Mouse (Mus musculus): ENCODE data around the gene Ggnbp2.
"Not testable (repeated sequence)": the region's sequence is repeated elsewhere in the genome, so short reads cannot be mapped to it uniquely, and the experiment has no call there.

The Ggnbp2 gene

DNA sequence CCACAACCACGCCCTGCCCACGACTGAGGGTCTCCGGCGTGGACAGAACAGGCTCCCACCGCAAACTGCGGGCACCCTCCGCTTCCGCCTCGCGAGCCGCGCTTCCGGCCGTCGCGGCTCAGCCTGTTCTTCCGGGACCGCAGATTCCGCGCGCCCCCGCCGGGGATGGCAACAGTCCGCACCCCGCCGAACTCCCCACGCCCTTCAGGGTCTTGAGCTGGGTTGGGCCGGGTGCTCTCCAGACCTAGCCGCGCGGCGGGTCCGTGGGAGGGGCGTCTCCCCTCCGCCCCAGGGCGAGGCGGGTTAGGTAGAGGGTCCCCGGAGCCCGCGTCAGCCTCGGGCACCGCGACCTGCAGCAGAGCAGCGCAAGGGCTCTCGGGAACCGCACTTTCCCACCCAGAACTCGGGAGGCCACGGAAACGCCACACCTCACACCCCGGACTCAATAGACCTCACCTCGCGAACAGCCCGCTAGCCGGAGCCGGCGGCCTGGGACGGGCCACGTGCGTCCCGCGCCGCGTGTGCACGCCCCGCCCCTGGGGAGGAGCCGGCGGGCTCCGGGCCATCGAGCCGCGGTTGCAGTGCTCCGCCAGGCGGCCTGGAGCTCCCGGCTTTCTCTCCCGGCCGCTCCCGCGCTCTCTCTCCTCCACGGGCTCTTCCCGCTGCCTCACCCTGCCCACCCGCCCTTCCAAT is 9.3 kb upstream of the Ggnbp2 start, which contains the start of the genes Myo19 and Pigw:
TSS of gene Myo19 (plus strand) at position 377 of the 693 bp plus-strand sequence.
TSS of gene Pigw (minus strand) at position 514 of the 693 bp plus-strand sequence.
- peak; percentile 83 to 91 for DNase-seq (ENCODE audit: low spot score in 2 of 2)

DNA sequence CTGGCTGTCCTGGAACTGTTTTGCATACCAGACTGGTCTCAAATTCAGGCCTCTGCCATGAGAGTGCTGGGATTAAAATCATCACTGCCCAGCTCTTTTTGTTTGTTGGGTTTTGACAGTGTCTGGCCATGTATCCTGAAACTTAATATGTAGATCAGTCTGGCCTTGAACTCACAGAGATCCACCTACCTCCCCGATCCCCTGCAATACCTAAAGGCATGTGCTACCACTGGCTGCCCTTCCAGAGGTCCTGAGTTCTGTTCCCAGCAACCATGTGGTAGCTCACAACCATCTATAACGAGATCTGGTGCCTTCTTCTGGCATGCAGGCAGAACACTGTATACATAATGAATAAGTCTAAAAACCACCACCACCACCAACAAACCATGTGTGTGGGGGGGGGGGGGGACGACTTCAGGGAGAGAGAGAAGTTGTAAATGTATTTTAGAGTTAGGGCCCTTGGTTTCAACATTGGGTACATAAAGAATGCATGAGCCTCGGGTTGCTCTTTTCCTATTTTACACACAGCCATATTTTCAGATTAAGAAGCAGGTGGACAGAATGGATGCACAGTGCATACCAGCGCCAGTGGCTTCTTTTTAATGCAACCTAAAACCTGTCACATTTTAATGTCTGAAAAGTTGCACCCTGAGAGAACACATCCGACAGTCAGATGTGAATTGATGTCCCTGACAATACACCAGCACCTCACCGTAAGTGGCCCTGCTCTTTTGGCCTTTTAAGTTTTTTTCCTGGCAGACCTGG is 8.6 kb upstream of the Ggnbp2 start:
- DNase-seq (ENCODE audit: low spot score in 2 of 2), result peak in 1 of 2 experiments; percentile 56

DNA sequence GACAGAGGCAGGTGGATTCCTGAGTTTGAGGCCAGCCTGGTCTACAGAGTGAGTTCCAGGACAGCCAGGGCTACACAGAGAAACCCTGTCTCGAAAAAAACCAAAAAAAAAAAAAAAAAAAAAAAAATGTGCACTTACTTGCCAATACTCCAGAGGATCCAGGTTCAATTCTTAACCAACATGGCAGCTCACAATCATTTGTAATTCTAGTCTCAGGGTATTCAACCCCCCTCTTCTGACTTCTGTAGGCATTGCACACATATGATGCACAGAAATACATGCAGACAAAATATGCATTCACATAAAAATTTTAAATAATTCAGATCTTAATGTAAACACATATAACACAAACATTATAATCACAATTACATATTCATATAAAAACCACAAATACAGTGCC is 5.4 kb upstream of the Ggnbp2 start:
- DNase-seq (ENCODE audit: low spot score in 2 of 2), result not testable (repeated sequence)

DNA sequence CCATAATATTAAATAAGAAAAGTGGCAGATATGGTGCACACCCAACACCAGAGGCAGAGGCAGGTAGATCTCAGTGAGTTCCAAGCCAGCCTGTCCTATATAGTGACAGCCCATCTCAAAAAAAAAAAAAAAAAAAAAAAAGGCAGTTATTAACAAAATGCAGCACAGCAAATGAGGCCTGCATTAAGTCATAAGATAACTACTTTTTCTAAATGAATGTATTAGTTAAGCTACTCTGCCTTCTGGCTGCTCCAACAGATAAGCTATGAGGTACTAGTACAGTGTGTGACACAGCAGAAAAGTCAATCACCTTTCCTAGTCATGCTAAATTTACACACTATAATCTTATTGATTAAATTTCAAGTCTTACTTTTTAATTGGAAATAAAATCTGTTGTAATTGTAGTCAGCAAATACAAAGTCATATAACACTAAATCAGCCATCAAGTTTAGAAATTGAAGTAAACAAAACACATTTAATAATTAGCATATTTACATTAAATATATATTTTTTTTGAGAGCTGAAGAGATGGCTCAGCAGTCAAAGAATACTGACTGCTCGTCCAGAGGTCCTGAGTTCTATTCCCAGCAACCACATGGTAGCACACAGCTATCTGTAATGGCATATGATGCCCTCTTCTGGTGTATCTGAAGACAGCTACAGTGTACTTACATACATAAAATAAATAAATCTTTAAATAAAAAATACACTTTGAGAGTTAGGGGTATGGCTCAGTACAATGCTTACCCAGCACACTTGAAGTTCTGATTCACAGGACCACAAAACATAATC is 2.6 kb upstream of the Ggnbp2 start:
- DNase-seq (ENCODE audit: low spot score in 2 of 2), result no peak

- no peak for DNase-seq (ENCODE audit: low spot score in 2 of 2)
These were observed 992 bp upstream of the Ggnbp2 start for GRCm38 (mm10) chr11:84871548-84872069.

DNA sequence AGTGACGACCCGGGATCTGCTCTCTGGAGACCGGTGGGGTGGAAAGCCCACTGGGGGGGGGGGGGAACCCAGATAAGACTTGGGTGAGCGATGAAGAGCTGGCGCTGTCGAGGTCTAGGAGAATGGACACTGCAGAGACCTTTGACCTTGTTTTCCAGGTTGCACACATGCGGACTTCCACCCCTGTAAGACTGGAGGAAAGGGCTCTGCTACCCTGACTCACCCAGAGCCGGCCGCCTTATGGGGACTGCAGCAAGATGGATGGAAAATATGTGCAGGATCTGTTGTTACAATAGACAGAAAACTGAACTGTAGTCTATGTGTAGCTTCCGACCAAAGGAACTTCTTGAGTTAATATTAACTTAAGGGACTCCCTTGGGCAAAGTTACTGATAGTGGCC is 429 bp upstream of the Ggnbp2 start:
- DNase-seq (ENCODE audit: low spot score in 2 of 2), result no peak

- DNase-seq (ENCODE audit: low spot score in 2 of 2), result peak; percentile 93 to 96
These were observed 932 bp downstream of the Ggnbp2 start for GRCm38 (mm10) chr11:84869537-84870232.

- DNase-seq (ENCODE audit: low spot score in 2 of 2), result no peak
These were observed 1.8 kb downstream of the Ggnbp2 start for GRCm38 (mm10) chr11:84868786-84869259.

DNA sequence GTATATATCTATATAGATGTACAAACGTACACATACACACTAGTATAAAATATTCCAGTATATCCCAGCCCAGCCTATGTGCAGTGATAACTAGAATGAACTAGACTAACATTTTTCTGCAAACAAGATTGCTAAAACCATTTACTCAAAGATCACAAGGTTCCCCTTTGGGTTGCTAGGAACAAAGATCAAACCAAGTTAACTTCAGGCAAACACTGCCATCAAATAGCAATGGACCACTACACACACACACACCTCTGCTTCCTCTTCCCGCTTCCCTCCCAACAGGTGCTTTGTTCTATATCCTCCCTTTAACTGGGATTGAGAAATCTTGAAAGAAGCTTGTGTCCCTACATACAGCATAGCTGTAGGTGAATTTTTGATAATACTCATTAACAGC is 3.0 kb downstream of the Ggnbp2 start:
- no peak for DNase-seq (ENCODE audit: low spot score in 2 of 2)

- DNase-seq (ENCODE audit: low spot score in 2 of 2), result no peak
These were observed 5.3 kb downstream of the Ggnbp2 start for GRCm38 (mm10) chr11:84865268-84865667.

DNA sequence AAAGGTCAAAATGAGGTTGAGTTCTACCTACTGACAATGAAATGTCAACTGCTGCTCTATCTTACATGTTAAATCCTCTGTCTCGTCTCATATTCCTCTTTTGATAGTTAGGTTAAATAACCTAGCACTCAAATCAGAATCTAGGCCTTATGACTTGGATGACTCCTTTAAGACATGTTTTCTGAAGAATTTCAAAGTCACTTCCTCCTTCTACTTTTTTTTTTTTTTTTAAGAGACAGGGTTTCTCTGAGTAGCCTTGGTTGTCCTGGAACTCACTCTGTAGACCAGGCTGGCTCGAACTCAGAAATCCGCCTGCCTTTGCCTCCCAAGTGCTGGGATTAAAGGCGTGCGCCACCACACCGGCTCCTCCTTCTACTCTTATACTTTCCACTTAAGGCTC is 15.3 kb downstream of the Ggnbp2 start:
- no peak for DNase-seq (ENCODE audit: low spot score in 2 of 2)

GRCm38 (mm10) chr11:84847475-84848090 is 23.0 kb downstream of the Ggnbp2 start:
- no peak for DNase-seq (ENCODE audit: low spot score in 2 of 2)

GRCm38 (mm10) chr11:84846741-84847474 is 23.7 kb downstream of the Ggnbp2 start:
- no peak for DNase-seq (ENCODE audit: low spot score in 2 of 2)

GRCm38 (mm10) chr11:84839330-84839729 is 31.3 kb downstream of the Ggnbp2 start:
- no peak for DNase-seq (ENCODE audit: low spot score in 2 of 2)

DNA sequence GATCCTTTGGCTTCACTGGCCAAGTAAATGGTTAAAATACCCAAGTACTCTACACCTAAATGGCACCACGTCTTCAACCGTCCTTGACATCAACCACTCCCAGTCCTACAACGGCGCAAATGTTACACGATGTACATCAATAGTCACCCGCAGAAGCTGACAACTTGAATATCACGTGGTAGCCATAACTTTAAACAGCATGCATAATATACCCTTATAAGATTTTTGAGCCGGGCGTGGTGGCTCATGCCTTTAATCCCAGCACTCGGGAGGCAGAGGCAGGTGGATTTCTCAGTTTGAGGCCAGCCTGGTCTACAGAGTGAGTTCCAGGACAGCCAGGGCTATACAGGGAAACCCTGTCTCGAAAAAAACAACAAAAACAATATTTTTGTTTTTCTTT is 41.1 kb downstream of the Ggnbp2 start:
- not testable (repeated sequence) for DNase-seq (ENCODE audit: low spot score in 2 of 2)

- peak; percentile 95 to 97 for DNase-seq (ENCODE audit: low spot score in 2 of 2)
These were observed 41.9 kb downstream of the Ggnbp2 start, which contains the start of gene Dhrs11 for GRCm38 (mm10) chr11:84828516-84829399. TSS of gene Dhrs11 (minus strand) at chr11:84828994.

DNA sequence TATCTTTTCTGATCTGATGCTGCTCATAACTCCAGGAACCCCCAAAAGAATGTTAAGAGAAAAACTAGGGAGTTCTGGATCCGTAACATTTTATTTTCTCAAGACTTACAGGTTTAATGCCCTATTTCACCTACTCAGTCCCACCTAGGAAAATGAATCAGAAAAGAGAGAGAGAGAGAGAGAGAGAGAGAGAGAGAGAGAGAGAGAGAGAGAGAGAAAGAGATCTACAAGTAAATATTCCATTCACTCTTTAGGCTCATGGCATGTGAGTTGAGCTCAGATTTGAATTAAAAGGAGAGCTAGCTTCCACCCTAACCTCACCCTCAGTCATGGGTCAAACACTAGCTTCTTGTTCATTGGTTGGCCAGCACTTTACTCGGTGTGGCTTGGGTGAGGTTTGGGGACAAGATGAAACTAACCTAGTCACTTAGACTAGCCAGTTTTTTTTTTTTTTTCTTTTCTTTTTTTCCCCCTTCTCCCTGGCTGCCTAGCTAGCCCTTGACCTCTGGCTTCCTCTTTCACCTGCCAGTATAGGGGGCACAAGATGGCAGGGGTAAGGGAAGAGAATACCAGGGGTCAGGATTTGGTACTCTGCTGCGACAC is 42.6 kb downstream of the Ggnbp2 start:
- no peak for DNase-seq (ENCODE audit: low spot score in 2 of 2)

GRCm38 (mm10) chr11:84827492-84827891 is 43.1 kb downstream of the Ggnbp2 start:
- no peak for DNase-seq (ENCODE audit: low spot score in 2 of 2)
